Mouse (Mus musculus): ENCODE data around the gene Arhgap23. TPM values are rescaled to one million over a fixed set of nuclear protein-coding genes. Genes with fewer than 3 reads are reported as not detected.
A peak's percentile ranks its signal among the peaks of the same experiment; 100 is the strongest.

Arhgap23 gene
- polyA plus RNA-seq, 1 experiment = 53.4 TPM

GRCm38 (mm10) chr11:97461307-97461820 is 46.0 kb downstream of the Arhgap23 start:
- DNase-seq (ENCODE audit: extremely low spot score in 1 of 2, low spot score in 1 of 2) = no peak

GRCm38 (mm10) chr11:97462538-97462937 is 47.2 kb downstream of the Arhgap23 start:
- DNase-seq (ENCODE audit: extremely low spot score in 1 of 2, low spot score in 1 of 2) = no peak

GRCm38 (mm10) chr11:97463166-97463565 is 47.8 kb downstream of the Arhgap23 start:
- no peak for DNase-seq (ENCODE audit: extremely low spot score in 1 of 2, low spot score in 1 of 2)

GRCm38 (mm10) chr11:97463991-97464390 is 48.7 kb downstream of the Arhgap23 start:
- no peak for DNase-seq (ENCODE audit: extremely low spot score in 1 of 2, low spot score in 1 of 2)

GRCm38 (mm10) chr11:97465957-97466356 is 50.6 kb downstream of the Arhgap23 start:
- no peak for DNase-seq (ENCODE audit: extremely low spot score in 1 of 2, low spot score in 1 of 2)

- no peak for DNase-seq (ENCODE audit: extremely low spot score in 1 of 2, low spot score in 1 of 2)
These were observed 51.3 kb downstream of the Arhgap23 start for GRCm38 (mm10) chr11:97466444-97467160.

- peak; percentile 59 to 92 for DNase-seq (ENCODE audit: extremely low spot score in 1 of 2, low spot score in 1 of 2)
These were observed 53.4 kb downstream of the Arhgap23 start for GRCm38 (mm10) chr11:97468639-97469287.

- DNase-seq (ENCODE audit: extremely low spot score in 1 of 2, low spot score in 1 of 2) = no peak
These were observed 54.5 kb downstream of the Arhgap23 start for GRCm38 (mm10) chr11:97469828-97470227.

GRCm38 (mm10) chr11:97471276-97471675 is 55.9 kb downstream of the Arhgap23 start:
- DNase-seq (ENCODE audit: extremely low spot score in 1 of 2, low spot score in 1 of 2) = no peak

GRCm38 (mm10) chr11:97476334-97477095 is 61.2 kb downstream of the Arhgap23 start:
- DNase-seq (ENCODE audit: extremely low spot score in 1 of 2, low spot score in 1 of 2) = peak in 1 of 2 experiments; percentile 90

GRCm38 (mm10) chr11:97477431-97477830 is 62.1 kb downstream of the Arhgap23 start:
- peak in 1 of 2 experiments; percentile 45 for DNase-seq (ENCODE audit: extremely low spot score in 1 of 2, low spot score in 1 of 2)

- DNase-seq (ENCODE audit: extremely low spot score in 1 of 2, low spot score in 1 of 2) = no peak
These were observed 63.0 kb downstream of the Arhgap23 start for GRCm38 (mm10) chr11:97478345-97478744.

- DNase-seq (ENCODE audit: extremely low spot score in 1 of 2, low spot score in 1 of 2) = no peak
These were observed 63.8 kb downstream of the Arhgap23 start for GRCm38 (mm10) chr11:97479085-97479484.

- no peak for DNase-seq (ENCODE audit: extremely low spot score in 1 of 2, low spot score in 1 of 2)
These were observed 64.5 kb downstream of the Arhgap23 start for GRCm38 (mm10) chr11:97479824-97480223.

- DNase-seq (ENCODE audit: extremely low spot score in 1 of 2, low spot score in 1 of 2) = no peak
These were observed 70.3 kb downstream of the Arhgap23 start for GRCm38 (mm10) chr11:97485661-97486060.

GRCm38 (mm10) chr11:97487656-97488055 is 72.3 kb downstream of the Arhgap23 start:
- DNase-seq (ENCODE audit: extremely low spot score in 1 of 2, low spot score in 1 of 2) = no peak

- DNase-seq (ENCODE audit: extremely low spot score in 1 of 2, low spot score in 1 of 2) = peak in 1 of 2 experiments; percentile 87
These were observed 74.4 kb downstream of the Arhgap23 start for GRCm38 (mm10) chr11:97489589-97490324.

GRCm38 (mm10) chr11:97491640-97492039 is 76.3 kb downstream of the Arhgap23 start:
- no peak for DNase-seq (ENCODE audit: extremely low spot score in 1 of 2, low spot score in 1 of 2)

- no peak for DNase-seq (ENCODE audit: extremely low spot score in 1 of 2, low spot score in 1 of 2)
These were observed 77.5 kb downstream of the Arhgap23 start for GRCm38 (mm10) chr11:97492836-97493235.

GRCm38 (mm10) chr11:97497543-97497942 is 82.2 kb downstream of the Arhgap23 start:
- no peak for DNase-seq (ENCODE audit: extremely low spot score in 1 of 2, low spot score in 1 of 2)
